Mouse (Mus musculus): ENCODE measurements around the gene Krtap19-4. TPM values are rescaled to one million over a fixed set of nuclear protein-coding genes. Genes with fewer than 3 reads are reported as not detected.

The Krtap19-4 gene
- polyA plus RNA-seq, 1 experiment from 2014 or later, result not detected

- 79% methylated on average over 4 of the region's 4 CpGs for WGBS
- no peak overlapping the region for H3K4me2 ChIP-seq
- ATAC-seq (replicated peaks; ENCODE audit: low FRiP score) (no peak), DNase-seq (ENCODE audit: low spot score) (no peak)
- H3K27me3 ChIP-seq (replicated peaks; ENCODE audit: control insufficient read depth, insufficient read depth, low read length), result no peaks in the 10 kb centered on the region
- H3K36me3 ChIP-seq (ENCODE audit: control insufficient read depth, insufficient read depth, low read length), result no peaks in the 10 kb centered on the region
- H3K4me3 ChIP-seq (ENCODE audit: low read depth, low read length), result no peak overlapping the region
- H3K9me3 ChIP-seq (ENCODE audit: control insufficient read depth, low read length), result no peaks in the 10 kb centered on the region
- no peak overlapping the region for H3K27ac ChIP-seq (ENCODE audit: low read depth, low read length)
- H3K9ac ChIP-seq (ENCODE audit: low read depth, low read length), result no peak overlapping the region
- H3K4me1 ChIP-seq (replicated peaks; ENCODE audit: control insufficient read depth, insufficient read depth, low read length), result no peaks in the 10 kb centered on the region
Observed at GRCm38 (mm10) chr16:88848558-88848957, 36.3 kb downstream of the Krtap19-4 start.

DNA sequence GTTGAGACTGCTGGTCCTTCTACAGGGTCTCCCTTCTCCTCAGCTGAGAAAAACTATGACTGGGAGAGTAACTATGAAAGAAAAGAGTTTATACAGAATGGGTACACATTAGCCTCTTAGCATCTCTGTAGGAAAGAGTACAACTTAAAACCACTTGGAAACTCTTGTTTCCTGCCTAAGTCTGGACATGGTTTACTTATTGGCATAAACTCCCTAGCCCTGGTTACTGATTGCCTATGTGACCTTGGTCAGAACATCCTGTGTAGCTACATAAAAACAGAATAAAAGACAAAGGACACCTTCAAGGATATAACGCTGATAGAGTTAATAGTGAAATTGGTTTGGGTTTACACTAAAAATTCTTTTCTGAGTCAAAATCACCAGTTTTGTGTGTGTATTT, 37.5 kb downstream of the Krtap19-4 start:
- 89% methylated on average over 1 of the region's 1 CpGs for WGBS
- Histone ChIP-seq H3K27ac (ENCODE audit: low read depth, low read length) (no peak overlapping the region), H3K36me3 (ENCODE audit: control insufficient read depth, insufficient read depth, low read length) (no peaks in the 10 kb centered on the region), H3K27me3 (replicated peaks; ENCODE audit: control insufficient read depth, insufficient read depth, low read length) (no peaks in the 10 kb centered on the region), H3K9ac (ENCODE audit: low read depth, low read length) (no peak overlapping the region), H3K4me2 (no peak overlapping the region), H3K9me3 (ENCODE audit: control insufficient read depth, low read length) (no peaks in the 10 kb centered on the region), H3K4me3 (ENCODE audit: low read depth, low read length) (no peak overlapping the region), H3K4me1 (replicated peaks; ENCODE audit: control insufficient read depth, insufficient read depth, low read length) (no peaks in the 10 kb centered on the region)
- ATAC-seq (replicated peaks; ENCODE audit: low FRiP score) (no peak), DNase-seq (ENCODE audit: low spot score) (no peak)

Other genes starting within 250 kb of the Krtap19-4 start
- gene Krtap26-1, start 237.3 kb downstream of the Krtap19-4 start, polyA plus RNA-seq (2014; fragmentation: Nextera tagmentation; extraction: Ambion mirVana), result not detected in 2 replicates
- gene Krtap27-1, start 213.4 kb downstream of the Krtap19-4 start, polyA plus RNA-seq (2014; fragmentation: Nextera tagmentation; extraction: Ambion mirVana), result not detected in 2 replicates
- gene 2310061N02Rik, start 177.1 kb downstream of the Krtap19-4 start, polyA plus RNA-seq (2014; fragmentation: Nextera tagmentation; extraction: Ambion mirVana), result not detected in 2 replicates
- gene Krtap13-1, start 156.2 kb downstream of the Krtap19-4 start, polyA plus RNA-seq (2014; fragmentation: Nextera tagmentation; extraction: Ambion mirVana), result not detected in 2 replicates
- gene Krtap13, start 133.5 kb downstream of the Krtap19-4 start, polyA plus RNA-seq (2014; fragmentation: Nextera tagmentation; extraction: Ambion mirVana), result not detected in 2 replicates
- gene 2310034C09Rik, start 126.2 kb downstream of the Krtap19-4 start, polyA plus RNA-seq (2014; fragmentation: Nextera tagmentation; extraction: Ambion mirVana), result not detected in 2 replicates
- gene 2310057N15Rik, start 110.9 kb downstream of the Krtap19-4 start, polyA plus RNA-seq (2014; fragmentation: Nextera tagmentation; extraction: Ambion mirVana), result not detected in 2 replicates
- gene Gm5965, start 107.2 kb downstream of the Krtap19-4 start, polyA plus RNA-seq (2014; fragmentation: Nextera tagmentation; extraction: Ambion mirVana), result not detected in 2 replicates
- not detected in 2 replicates for gene Gm20741, start 72.9 kb downstream of the Krtap19-4 start, polyA plus RNA-seq (2014; fragmentation: Nextera tagmentation; extraction: Ambion mirVana)
- gene Krtap15, start 64.9 kb downstream of the Krtap19-4 start, polyA plus RNA-seq (2014; fragmentation: Nextera tagmentation; extraction: Ambion mirVana), result 0.22 TPM in 1 of 2 replicates, not detected in the other
- not detected in 2 replicates for gene Krtap14, start 58.9 kb downstream of the Krtap19-4 start, polyA plus RNA-seq (2014; fragmentation: Nextera tagmentation; extraction: Ambion mirVana)
- not detected in 2 replicates for gene Krtap19-1, start 15.7 kb downstream of the Krtap19-4 start, polyA plus RNA-seq (2014; fragmentation: Nextera tagmentation; extraction: Ambion mirVana)
- not detected in 2 replicates for gene Krtap19-2, start 10.8 kb downstream of the Krtap19-4 start, polyA plus RNA-seq (2014; fragmentation: Nextera tagmentation; extraction: Ambion mirVana)
- not detected in 2 replicates for gene Krtap19-3, start 7.1 kb downstream of the Krtap19-4 start, polyA plus RNA-seq (2014; fragmentation: Nextera tagmentation; extraction: Ambion mirVana)
- not detected in 2 replicates for gene Krtap19-5, start 11.4 kb upstream of the Krtap19-4 start, polyA plus RNA-seq (2014; fragmentation: Nextera tagmentation; extraction: Ambion mirVana)
- not detected in 2 replicates for gene Krtap19-9b, start 47.2 kb upstream of the Krtap19-4 start, polyA plus RNA-seq (2014; fragmentation: Nextera tagmentation; extraction: Ambion mirVana)
- gene Krtap16-3, start 77.8 kb upstream of the Krtap19-4 start, polyA plus RNA-seq (2014; fragmentation: Nextera tagmentation; extraction: Ambion mirVana), result not detected in 2 replicates
- not detected in 2 replicates for gene Krtap22-2, start 125.7 kb upstream of the Krtap19-4 start, polyA plus RNA-seq (2014; fragmentation: Nextera tagmentation; extraction: Ambion mirVana)
- gene Gm10229, start 130.2 kb upstream of the Krtap19-4 start, polyA plus RNA-seq (2014; fragmentation: Nextera tagmentation; extraction: Ambion mirVana), result not detected in 2 replicates
- gene Krtap6-1, start 146.6 kb upstream of the Krtap19-4 start, polyA plus RNA-seq (2014; fragmentation: Nextera tagmentation; extraction: Ambion mirVana), result not detected in 2 replicates
- not detected in 2 replicates for gene Gm10228, start 156.4 kb upstream of the Krtap19-4 start, polyA plus RNA-seq (2014; fragmentation: Nextera tagmentation; extraction: Ambion mirVana)
- gene Krtap6-5, start 162.8 kb upstream of the Krtap19-4 start, polyA plus RNA-seq (2014; fragmentation: Nextera tagmentation; extraction: Ambion mirVana), result not detected in 2 replicates
- not detected in 2 replicates for gene 1110025L11Rik, start 178.9 kb upstream of the Krtap19-4 start, polyA plus RNA-seq (2014; fragmentation: Nextera tagmentation; extraction: Ambion mirVana)
- gene Krtap6-3, start 198.9 kb upstream of the Krtap19-4 start, polyA plus RNA-seq (2014; fragmentation: Nextera tagmentation; extraction: Ambion mirVana), result not detected in 2 replicates